Mouse (Mus musculus) liver, embryonic 14.5 days (tissue): Measurements from ENCODE around the gene Hcrtr1. TPM values are rescaled to one million over a fixed set of nuclear protein-coding genes. Genes with fewer than 3 reads are reported as not detected.

ENCODE experiments used
- ATAC-seq: fragments of 200-750 bp; cut with Nextera tagmentation; 2 replicates; pipeline ENCODE4 v1.8.0; 2017; ENCODE audit warnings: moderate number of reproducible peaks, mild to moderate bottlenecking, moderate library complexity; ENCODE audit not compliant: insufficient read depth
- DNase-seq, 3 experiments: peaks; one replicate each; pipeline ENCODE4 v3.0.0-alpha.2; 2012 to 2013; ENCODE audit warnings: low read depth in 3 of 3, low spot score in 3 of 3
- H3K27ac ChIP-seq: fragments of 300-500 bp; sonication (generic); 2 replicates; pipeline ENCODE4 v1.5.1; 2014; ENCODE audit warnings: moderate library complexity, mild to moderate bottlenecking, control low read depth, inconsistent platforms
- H3K27me3 ChIP-seq: fragments of 300-500 bp; sonication (generic); 2 replicates; pipeline ENCODE4 v1.6.1; 2014; ENCODE audit warnings: mild to moderate bottlenecking, low read length, moderate library complexity; ENCODE audit not compliant: control insufficient read depth, insufficient read depth
- H3K36me3 ChIP-seq: fragments of 300-500 bp; sonication (generic); replicated peaks from 2 replicates; pipeline ENCODE4 v1.6.1; 2014; ENCODE audit warnings: low read depth; ENCODE audit not compliant: control insufficient read depth, insufficient read depth
- H3K4me1 ChIP-seq, 2 experiments: fragments of 200-500 bp in 1 of 2; fragments of 300-500 bp in 1 of 2; sonication (generic) in 1 of 2; replicated peaks; 2 replicates each; pipeline ENCODE4 v1.6.1; 2012 to 2014; ENCODE audit warnings: antibody characterized with exemption in 1 of 2, inconsistent platforms in 1 of 2, low read length in 1 of 2; ENCODE audit not compliant: control insufficient read depth in 2 of 2, insufficient read depth in 2 of 2
- H3K4me2 ChIP-seq: fragments of 300-500 bp; sonication (generic); 2 replicates; pipeline ENCODE4 v1.6.1; 2014; ENCODE audit warnings: low read depth, mild to moderate bottlenecking, control low read depth, moderate library complexity
- H3K4me3 ChIP-seq, 2 experiments: fragments of 200-500 bp in 1 of 2; fragments of 300-500 bp in 1 of 2; sonication (generic) in 1 of 2; 2 replicates each; pipeline ENCODE4 v1.5.1; 2012 to 2014; ENCODE audit warnings: low read depth in 2 of 2, low read length in 2 of 2, mild to moderate bottlenecking in 2 of 2, control low read depth in 1 of 2, inconsistent platforms in 1 of 2, moderate library complexity in 1 of 2; ENCODE audit not compliant: insufficient read depth in 1 of 2
- H3K9ac ChIP-seq: fragments of 300-500 bp; sonication (generic); replicated peaks from 2 replicates; pipeline ENCODE4 v1.6.1; 2014; ENCODE audit warnings: mild to moderate bottlenecking, control low read depth, moderate library complexity
- H3K9me3 ChIP-seq: fragments of 300-500 bp; sonication (generic); 2 replicates; pipeline ENCODE4 v1.6.1; 2016; ENCODE audit warnings: low read length, mixed read lengths; ENCODE audit not compliant: control insufficient read depth
- CTCF ChIP-seq: IDR thresholded peaks from 2 replicates; pipeline ENCODE4 v1.5.1; 2016; ENCODE audit warnings: antibody characterized with exemption, low read depth, control low read depth
- EP300 ChIP-seq: IDR thresholded peaks from 2 replicates; pipeline ENCODE4 v1.6.1; 2016; ENCODE audit warnings: antibody characterized with exemption, low read depth
- WGBS: fragments of 180-500 bp; shearing (Covaris S2); extraction: QIAGEN DNeasy Blood & Tissue Kit; methylation state at CpG from one replicate; pipeline ENCODE4 v1.1.7; 2014; ENCODE audit not compliant: insufficient replicate concordance; 5-methylcytosine and 5-hydroxymethylcytosine counted together
- polyA plus RNA-seq, 2 experiments: library from polyadenylated mRNA; depleted of rRNA in 1 of 2; stranded (reverse) in 1 of 2; unstranded in 1 of 2; fragments of >200 nt; fragmentation: Nextera tagmentation in 1 of 2; extraction: Ambion mirVana in 1 of 2; gene quantifications; 2 replicates each; pipeline versions ENCODE4 v1.2.1 to v1.2.3; 2012 to 2014

Hcrtr1 gene
- polyA plus RNA-seq, 2 experiments: not detected

- WGBS: 46% methylated on average over 4 of the region's 4 CpGs
- H3K4me1 ChIP-seq: peaks cover 10 to 22% of the 10 kb centered on the region in 2 experiments
- no peak for TF ChIP-seq CTCF
- no peak for TF ChIP-seq EP300
Observed at GRCm38 (mm10) chr4:130177087-130177486, 37.9 kb upstream of the Hcrtr1 start.

GRCm38 (mm10) chr4:130176156-130176720 is 37.1 kb upstream of the Hcrtr1 start:
- no peak overlapping the region for H3K9ac ChIP-seq
- H3K4me2 ChIP-seq: no peak overlapping the region
- H3K9me3 ChIP-seq: no peaks in the 10 kb centered on the region
- DNase-seq (no peak), ATAC-seq (no peak)
- H3K27me3 ChIP-seq: peaks cover 10% of the 10 kb centered on the region
- peaks cover 10 to 24% of the 10 kb centered on the region in 2 experiments for H3K4me1 ChIP-seq
- 65% methylated on average over 5 of the region's 5 CpGs for WGBS
- TF ChIP-seq EP300 (no peak), CTCF (no peak)
- no peak overlapping the region for H3K4me3 ChIP-seq
- H3K36me3 ChIP-seq: no peaks in the 10 kb centered on the region
- no peak overlapping the region for H3K27ac ChIP-seq

More at GRCm38 (mm10) chr4:130177087-130177486, 37.9 kb upstream of the Hcrtr1 start:
- Histone ChIP-seq H3K27ac (no peak overlapping the region), H3K27me3 (peaks cover 10% of the 10 kb centered on the region), H3K4me3 (no peak overlapping the region), H3K4me2 (no peak overlapping the region), H3K9me3 (no peaks in the 10 kb centered on the region), H3K36me3 (no peaks in the 10 kb centered on the region), H3K9ac (no peak overlapping the region)
- no peak for ATAC-seq
- DNase-seq: no peak

GRCm38 (mm10) chr4:130175072-130175711 is 36.0 kb upstream of the Hcrtr1 start, which contains the start of gene Tinagl1:
Tinagl1 (minus strand) TSS chr4:130175122.
- Histone ChIP-seq H3K27me3 (peaks cover 10% of the 10 kb centered on the region), H3K9ac (peak within 1 kb of the TSS; percentile 72), H3K4me3 (peak within 1 kb of the TSS; percentile 60 to 66), H3K9me3 (no peaks in the 10 kb centered on the region), H3K36me3 (no peaks in the 10 kb centered on the region), H3K4me1 (peaks cover 10 to 24% of the 10 kb centered on the region in 2 experiments), H3K27ac (peak within 1 kb of the TSS; percentile 58), H3K4me2 (peak within 1 kb of the TSS; percentile 63)
- WGBS: 6% methylated on average over 14 of the region's 14 CpGs
- DNase-seq: no peak
- TF ChIP-seq CTCF (no peak), EP300 (no peak)
- ATAC-seq: no peak

GRCm38 (mm10) chr4:130174335-130175031 is 35.3 kb upstream of the Hcrtr1 start:
- peaks cover 10% of the 10 kb centered on the region for H3K27me3 ChIP-seq
- ATAC-seq: peak; percentile 80
- 4% methylated on average over 25 of the region's 25 CpGs for WGBS

GRCm38 (mm10) chr4:130173911-130174311 is 34.8 kb upstream of the Hcrtr1 start:
- H3K4me2 ChIP-seq: peak overlapping the region; percentile 63
- H3K4me1 ChIP-seq: peaks cover 10 to 24% of the 10 kb centered on the region in 2 experiments

More at GRCm38 (mm10) chr4:130174335-130175031, 35.3 kb upstream of the Hcrtr1 start:
- no peaks in the 10 kb centered on the region for H3K9me3 ChIP-seq
- H3K4me2 ChIP-seq: peak overlapping the region; percentile 63
- peak; percentile 55 to 61 (median 56) for DNase-seq
- peak overlapping the region; percentile 60 to 66 for H3K4me3 ChIP-seq
- peak overlapping the region; percentile 58 for H3K27ac ChIP-seq
- no peaks in the 10 kb centered on the region for H3K36me3 ChIP-seq
- TF ChIP-seq CTCF: no peak
- no peak for TF ChIP-seq EP300
- H3K9ac ChIP-seq: peak overlapping the region; percentile 72
- H3K4me1 ChIP-seq: peaks cover 10 to 24% of the 10 kb centered on the region in 2 experiments

More at GRCm38 (mm10) chr4:130173911-130174311, 34.8 kb upstream of the Hcrtr1 start:
- ATAC-seq (peak; percentile 50), DNase-seq (no peak)
- 50% methylated on average over 19 of the region's 19 CpGs for WGBS
- Histone ChIP-seq H3K27ac (peak overlapping the region; percentile 58), H3K9ac (peak overlapping the region; percentile 72), H3K27me3 (peaks cover 10% of the 10 kb centered on the region), H3K36me3 (no peaks in the 10 kb centered on the region), H3K4me3 (peak overlapping the region; percentile 60 to 66), H3K9me3 (no peaks in the 10 kb centered on the region)
- no peak for TF ChIP-seq CTCF
- TF ChIP-seq EP300: no peak
